Mouse (Mus musculus) erythroblast, embryonic 14.5 days (primary cell): ENCODE measurements around the gene Chrna9.

Experiments used
- GATA1 ChIP-seq: IDR thresholded peaks from 2 replicates; pipeline ENCODE4 v1.6.1; 2012; ENCODE audit warnings: low read length, inconsistent platforms, mixed read lengths
- TAL1 ChIP-seq: IDR thresholded peaks from 3 replicates; pipeline ENCODE4 v1.6.1; 2012; ENCODE audit warnings: low read length, inconsistent platforms, mixed read lengths

DNA sequence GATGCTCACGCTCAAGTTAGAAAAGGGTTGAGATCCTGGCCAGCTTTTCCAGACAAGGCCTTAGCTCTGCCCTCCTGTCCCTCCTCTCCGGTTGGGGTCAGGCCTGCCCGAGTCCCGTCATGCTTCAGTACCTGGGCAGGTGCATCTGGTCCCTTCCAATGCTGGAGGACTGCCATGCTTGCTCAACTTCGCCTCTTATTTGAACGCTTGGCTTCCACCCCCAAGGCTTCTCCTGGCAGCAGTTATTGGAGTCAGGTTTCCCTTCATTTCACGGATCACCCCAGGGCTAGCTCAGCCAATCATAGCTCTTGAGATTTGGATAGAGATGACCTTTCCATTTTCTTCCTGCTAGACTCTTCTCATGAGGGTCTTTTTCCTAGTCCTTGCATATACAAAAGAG is 65.4 kb downstream of the Chrna9 start:
- no peak for TF ChIP-seq GATA1
- no peak for TF ChIP-seq TAL1
